Mouse (Mus musculus) ovary, postnatal 10 days (tissue): ENCODE measurements at regions not wholly inside any gene's neighbourhood (a gene's known extent, or its start where the extent isn't known, plus 50 kb on each side); places are given as distances from the start of the nearest gene placed in this dataset.
"Not testable (repeated sequence)": the region's sequence is repeated elsewhere in the genome, so short reads cannot be mapped to it uniquely, and the experiment has no call there.

Experiments used
- DNase-seq: peaks from one replicate; pipeline ENCODE4 v3.0.0; 2022; ENCODE audit warnings: low spot score

- no peak for DNase-seq
Measured at GRCm38 (mm10) chr10:117477331-117478201, 97.8 kb upstream of the Cpsf6 start.

DNA sequence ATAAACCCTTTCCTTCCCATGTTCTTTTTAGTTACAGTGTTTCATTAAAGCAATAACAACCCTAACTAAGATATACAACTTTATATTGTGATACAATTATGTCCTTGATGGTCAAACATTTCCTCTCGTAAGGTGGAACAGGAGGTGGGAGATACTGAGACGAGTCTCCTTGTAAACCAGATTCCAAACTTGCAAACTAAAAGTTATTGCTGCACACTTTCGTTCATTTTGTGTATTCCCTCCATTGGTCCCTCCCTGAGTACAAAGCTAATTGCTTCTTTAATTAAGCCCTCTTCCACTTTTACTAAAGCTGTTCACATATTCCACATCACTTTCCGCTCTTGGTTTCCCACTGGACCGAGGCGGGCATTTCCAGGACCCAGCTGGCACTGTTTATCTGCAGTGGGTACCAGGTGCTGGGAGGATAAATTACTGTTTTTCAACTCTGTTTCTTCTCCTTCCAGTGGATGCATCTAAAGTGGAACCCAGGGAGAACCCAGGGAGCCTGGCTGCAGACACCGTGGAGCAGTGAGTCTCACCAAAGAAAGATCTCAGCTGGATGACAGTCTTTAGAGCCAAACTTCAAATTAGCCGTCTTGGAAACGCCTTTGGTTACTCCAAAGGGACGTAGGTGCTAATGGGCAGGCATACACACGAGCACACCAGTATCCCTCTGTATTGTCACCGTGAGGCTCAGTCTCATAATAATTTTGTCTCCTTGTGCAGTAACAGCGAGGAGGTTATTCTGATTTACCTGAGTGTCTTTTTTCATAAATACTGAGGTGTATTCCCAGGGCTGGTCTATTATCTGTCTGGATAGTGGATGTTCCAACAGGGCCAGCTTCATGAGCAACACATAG is 95.5 kb upstream of the Cpsf6 start:
- no peak for DNase-seq

DNA sequence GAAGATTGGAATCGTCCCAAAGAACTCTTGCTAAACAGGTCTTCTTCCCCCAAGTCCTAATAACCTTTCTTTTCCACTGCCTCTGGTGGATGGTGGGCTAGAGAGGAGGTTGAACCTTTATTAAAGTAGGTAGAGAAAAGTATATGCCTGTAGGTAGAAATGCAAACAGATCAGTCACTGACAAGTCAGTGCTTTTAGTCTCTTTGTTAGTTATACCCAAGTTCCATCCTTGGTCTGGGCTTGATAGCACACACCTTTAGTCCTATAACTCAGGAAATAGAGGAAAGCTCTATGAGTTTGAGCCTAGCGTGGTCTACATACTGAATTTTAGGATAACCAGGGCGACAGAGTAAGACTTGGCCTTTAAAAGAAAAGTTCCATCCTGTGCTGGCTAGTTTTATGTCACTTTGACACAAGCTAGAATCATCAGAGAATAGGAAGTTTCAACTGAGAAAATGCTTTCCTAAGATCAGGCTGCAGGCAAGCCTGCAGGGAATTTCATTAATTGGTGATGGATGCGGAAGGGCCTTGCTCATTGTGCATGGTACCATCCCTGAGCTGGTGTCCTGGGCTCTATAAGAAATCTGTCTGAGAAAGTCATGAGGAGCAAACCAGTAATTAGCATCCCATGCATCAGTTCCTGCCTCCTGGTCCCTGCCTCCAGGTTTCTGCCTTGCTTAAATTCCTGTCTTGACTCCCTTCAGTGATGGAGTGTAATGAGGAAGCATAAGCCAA is 94.7 kb upstream of the Cpsf6 start:
- no peak for DNase-seq

- DNase-seq: no peak
Measured at GRCm38 (mm10) chr10:117473471-117473870, 93.7 kb upstream of the Cpsf6 start.

- DNase-seq: no peak
Measured at GRCm38 (mm10) chr10:117472568-117472930, 92.7 kb upstream of the Cpsf6 start.

DNA sequence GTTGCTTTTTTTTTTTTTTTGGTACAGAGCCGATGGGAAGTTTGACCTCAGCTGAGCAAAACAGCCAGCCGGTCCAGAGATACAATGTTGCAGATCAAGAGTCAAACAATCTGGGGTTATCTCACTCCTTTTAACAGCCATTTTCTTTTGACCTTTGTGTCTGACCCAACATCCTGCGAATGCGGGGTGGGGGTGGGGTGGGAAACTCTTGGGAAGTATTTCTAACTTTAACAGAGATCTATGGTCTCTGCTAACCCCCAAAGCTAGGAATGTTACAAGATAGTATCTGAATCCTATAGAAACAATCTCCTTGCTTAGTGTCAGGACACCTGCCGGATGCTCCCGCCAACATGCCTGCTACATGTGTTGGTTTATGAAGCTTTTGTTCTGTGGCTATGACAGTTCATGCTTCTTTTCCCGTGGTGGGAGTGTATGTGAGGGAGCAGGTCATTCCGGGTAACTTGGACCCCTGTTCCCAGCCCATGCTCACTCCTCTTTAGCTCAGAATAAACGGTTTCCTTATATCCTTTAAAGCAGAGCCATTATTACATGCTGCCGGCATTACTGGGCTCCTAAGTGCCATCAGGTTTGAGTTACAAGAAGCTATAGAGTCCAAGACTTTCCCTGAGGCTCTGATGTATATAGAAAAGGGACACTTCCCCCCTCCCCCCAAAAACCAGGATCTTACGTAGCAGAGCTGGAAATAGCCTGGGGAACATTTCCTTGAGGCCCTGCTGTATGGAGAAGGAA is 92.2 kb upstream of the Cpsf6 start:
- no peak for DNase-seq

- DNase-seq: no peak
Measured at GRCm38 (mm10) chr10:117471036-117471817, 91.4 kb upstream of the Cpsf6 start.

- DNase-seq: no peak
Measured at GRCm38 (mm10) chr10:117470481-117470880, 90.7 kb upstream of the Cpsf6 start.

GRCm38 (mm10) chr10:117469573-117470090 is 89.8 kb upstream of the Cpsf6 start:
- no peak for DNase-seq

- DNase-seq: no peak
Measured at GRCm38 (mm10) chr10:117468931-117469572, 89.2 kb upstream of the Cpsf6 start.

DNA sequence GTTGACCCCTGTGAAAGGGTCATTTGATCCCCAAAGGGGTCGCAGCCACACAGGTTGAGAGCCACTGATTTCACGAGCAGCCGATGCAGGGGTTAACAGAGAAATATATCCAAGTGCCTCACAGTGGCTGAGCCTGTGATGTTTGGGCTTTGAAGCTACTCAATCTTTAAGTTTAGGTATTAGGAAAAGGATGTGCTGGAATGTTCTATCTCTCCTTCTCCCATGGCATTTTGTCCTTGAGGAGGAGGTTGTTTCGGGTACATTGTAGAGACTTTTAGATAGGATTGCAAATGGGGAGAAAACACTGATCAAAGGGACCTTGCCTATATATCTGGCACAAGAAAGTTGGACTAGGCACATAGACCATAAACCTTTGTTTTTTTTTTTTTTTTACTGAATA is 88.6 kb upstream of the Cpsf6 start:
- no peak for DNase-seq

- no peak for DNase-seq
Measured at GRCm38 (mm10) chr10:117467161-117467560, 87.3 kb upstream of the Cpsf6 start.

DNA sequence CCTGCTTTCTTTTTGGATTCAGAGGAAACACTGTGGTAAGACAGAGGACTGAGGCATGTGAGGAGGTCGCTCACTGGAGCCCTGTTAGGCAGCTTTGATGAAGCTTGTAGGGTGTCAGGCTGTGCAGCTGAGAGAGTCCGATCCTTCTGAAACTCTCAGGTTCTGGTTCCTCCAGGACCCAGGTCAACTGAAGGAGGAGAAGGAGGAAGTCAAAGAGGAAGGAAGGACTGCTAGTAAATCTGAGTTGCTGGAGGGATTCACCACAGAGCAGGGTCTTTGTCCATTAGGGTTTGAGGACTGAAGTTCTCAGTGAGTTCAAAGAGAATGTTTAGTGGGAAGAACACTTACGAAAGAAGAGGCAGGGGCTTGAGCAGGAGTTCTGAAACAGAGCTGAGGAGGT is 86.6 kb upstream of the Cpsf6 start:
- DNase-seq: no peak

GRCm38 (mm10) chr10:117465671-117466250 is 85.9 kb upstream of the Cpsf6 start:
- no peak for DNase-seq

- DNase-seq: no peak
Measured at GRCm38 (mm10) chr10:117465058-117465660, 85.3 kb upstream of the Cpsf6 start.

GRCm38 (mm10) chr10:117464331-117464730 is 84.5 kb upstream of the Cpsf6 start:
- not testable (repeated sequence) for DNase-seq

- no peak for DNase-seq
Measured at GRCm38 (mm10) chr10:117463636-117464035, 83.8 kb upstream of the Cpsf6 start.

GRCm38 (mm10) chr10:117462921-117463320 is 83.1 kb upstream of the Cpsf6 start:
- no peak for DNase-seq

- DNase-seq: no peak
Measured at GRCm38 (mm10) chr10:117461791-117462516, 82.1 kb upstream of the Cpsf6 start.
